Mouse (Mus musculus): ENCODE measurements at regions not wholly inside any gene's neighbourhood (a gene's known extent, or its start where the extent isn't known, plus 50 kb on each side); places are given as distances from the start of the nearest gene placed in this dataset.
A peak's percentile ranks its signal among the peaks of the same experiment; 100 is the strongest.

- DNase-seq (ENCODE audit: low spot score in 2 of 2): peak in 1 of 2 experiments; percentile 20
Measured at GRCm38 (mm10) chr5:77487837-77488827, 80.3 kb upstream of the Igfbp7 start.

- DNase-seq (ENCODE audit: low spot score in 2 of 2): no peak
Measured at GRCm38 (mm10) chr5:77483053-77483717, 75.3 kb upstream of the Igfbp7 start.

GRCm38 (mm10) chr5:77481811-77482210, 74.0 kb upstream of the Igfbp7 start:
- no peak for DNase-seq (ENCODE audit: low spot score in 2 of 2)

GRCm38 (mm10) chr5:77477794-77478193, 70.0 kb upstream of the Igfbp7 start:
- no peak for DNase-seq (ENCODE audit: low spot score in 2 of 2)

- DNase-seq (ENCODE audit: low spot score in 2 of 2): peak in 1 of 2 experiments; percentile 45
Measured at GRCm38 (mm10) chr5:77473896-77474486, 66.2 kb upstream of the Igfbp7 start.

GRCm38 (mm10) chr5:77469236-77469766, 61.5 kb upstream of the Igfbp7 start:
- DNase-seq (ENCODE audit: low spot score in 2 of 2): no peak

GRCm38 (mm10) chr5:77468467-77468866, 60.6 kb upstream of the Igfbp7 start:
- no peak for DNase-seq (ENCODE audit: low spot score in 2 of 2)

- peak; percentile 22 to 43 for DNase-seq (ENCODE audit: low spot score in 2 of 2)
Measured at GRCm38 (mm10) chr5:77464851-77465548, 57.2 kb upstream of the Igfbp7 start.

GRCm38 (mm10) chr5:77459896-77460717, 52.3 kb upstream of the Igfbp7 start:
- DNase-seq (ENCODE audit: low spot score in 2 of 2): peak; percentile 87 to 88
